Mouse (Mus musculus) bone marrow macrophage, adult 2 months (primary cell): Measurements from ENCODE around the gene Hopx.

ENCODE experiments used
- CTCF ChIP-seq: IDR thresholded peaks from 2 replicates; pipeline ENCODE4 v1.5.1; 2012; ENCODE audit warnings: low read depth, mild to moderate bottlenecking, low read length, moderate library complexity
- POLR2A ChIP-seq: IDR thresholded peaks from 2 replicates; pipeline ENCODE4 v1.6.1; 2012; ENCODE audit warnings: mild to moderate bottlenecking, low read depth, low read length, borderline replicate concordance

GRCm38 (mm10) chr5:77155526-77155925 is 40.6 kb upstream of the Hopx start:
- TF ChIP-seq CTCF = no peak
- no peak for TF ChIP-seq POLR2A
